Mouse (Mus musculus) myocyte (in vitro differentiated cells): Measurements from ENCODE around the gene Sf3b3.

Source experiments
- MAX ChIP-seq: IDR thresholded peaks from one replicate; pipeline ENCODE4 v1.6.1; 2011; ENCODE audit warnings: low read depth, mild to moderate bottlenecking, control low read depth
- POLR2A ChIP-seq: IDR thresholded peaks from one replicate; pipeline ENCODE4 v1.6.1; 2011; ENCODE audit warnings: low read depth, mild to moderate bottlenecking, control low read depth, moderate library complexity; ENCODE audit not compliant: insufficient read length
- POLR2AphosphoS2 ChIP-seq: IDR thresholded peaks from one replicate; pipeline ENCODE4 v1.6.1; 2011; ENCODE audit warnings: low read depth, control low read depth; ENCODE audit not compliant: insufficient read length
- TCF12 ChIP-seq: IDR thresholded peaks from one replicate; pipeline ENCODE4 v1.6.1; 2011; ENCODE audit warnings: mild to moderate bottlenecking, control low read depth; ENCODE audit not compliant: poor library complexity, insufficient read depth, severe bottlenecking

GRCm38 (mm10) chr8:110815308-110815707 is 31.3 kb downstream of the Sf3b3 start:
- TF ChIP-seq POLR2A (no peak), MAX (no peak), TCF12 (no peak), POLR2AphosphoS2 (no peak)
